ENCODE assay signal across 8 mouse cellular contexts in genomic region chrX:137049425-137050225, GRCm38 (mm10). TPM values are rescaled to one million over a fixed set of nuclear protein-coding genes. Genes with fewer than 3 reads are reported as not detected.
A peak's percentile ranks its signal among the peaks of the same experiment; 100 is the strongest.
DNase-seq lines count a peak whose midpoint lies in the region; ATAC-seq and TF ChIP-seq lines count a peak whose summit lies in the region.

Fam199x (plus strand) TSS chrX:137049594.

- peak; percentile 50 for DNase-seq in c-Kit-positive CD71-positive TER-119-positive erythroid progenitor cells, embryonic 14.5 days (ENCODE audit: low spot score)
- peak; percentile 49 for DNase-seq in heart, postnatal 0 days (ENCODE audit: low spot score)
- DNase-seq in kidney, postnatal 4 days: peak; percentile 80 to 87
- DNase-seq in lung, embryonic 14.5 days: peak; percentile 85
- peak; percentile 34 to 56 for DNase-seq in thymus, adult 18-20 months

- TF ChIP-seq EP300 in ES-Bruce4 (IDR thresholded peaks at IDR 0.05; ENCODE audit: insufficient read depth, low read depth, low read length): no peak
- no peak for TF ChIP-seq EP300 in heart, postnatal 0 days (IDR thresholded peaks at IDR 0.05; ENCODE audit: low read depth)

- H3K36me3 ChIP-seq in ES-Bruce4 (ENCODE audit: control insufficient read depth, insufficient read depth, low read length, poor library complexity, severe bottlenecking): no peaks in the 10 kb centered on the region
- H3K36me3 ChIP-seq in forebrain, embryonic 12.5 days (replicated peaks): no peaks in the 10 kb centered on the region
- H3K36me3 ChIP-seq in heart, postnatal 0 days (replicated peaks; ENCODE audit: control insufficient read depth, insufficient read depth, low read length): no peaks in the 10 kb centered on the region
- H3K36me3 ChIP-seq in lung, embryonic 14.5 days (ENCODE audit: insufficient read depth): no peaks in the 10 kb centered on the region

- H3K4me1 ChIP-seq in ES-Bruce4 (ENCODE audit: control insufficient read depth, insufficient read depth, low read length): no peaks in the 10 kb centered on the region
- H3K4me1 ChIP-seq in forebrain, embryonic 12.5 days: peaks cover 3% of the 10 kb centered on the region
- peaks cover 3% of the 10 kb centered on the region; the same call in 1 of the 2 replicates for H3K4me1 ChIP-seq in heart, postnatal 0 days (ENCODE audit: control insufficient read depth, insufficient read depth)
- H3K4me1 ChIP-seq in lung, embryonic 14.5 days (ENCODE audit: insufficient read depth): no peaks in the 10 kb centered on the region

- no peak within 1 kb of the TSS for H3K27ac ChIP-seq in ES-Bruce4 (ENCODE audit: insufficient read depth, low read length)
- H3K27ac ChIP-seq in forebrain, embryonic 12.5 days: 0 out of 2 replicates have a peak within 1 kb of the TSS, but pooled peaks have one; percentile 31
- H3K27ac ChIP-seq in heart, postnatal 0 days (ENCODE audit: low read depth): 0 out of 2 replicates have a peak within 1 kb of the TSS, but pooled peaks have one; percentile 7
- H3K27ac ChIP-seq in lung, embryonic 14.5 days (ENCODE audit: low read depth): 0 out of 2 replicates have a peak within 1 kb of the TSS, but pooled peaks have one; percentile 8

- peak; percentile 96 for ATAC-seq in forebrain, embryonic 12.5 days (ENCODE audit: low FRiP score)
- ATAC-seq in heart, postnatal 0 days (ENCODE audit: insufficient read depth, low read depth): peak; percentile 94
- ATAC-seq in lung, embryonic 14.5 days (ENCODE audit: insufficient read depth): peak; percentile 98
- ATAC-seq in neutrophil, adult 5-6 weeks (ENCODE audit: extremely low read depth, insufficient number of reproducible peaks, low FRiP score, poor library complexity, severe bottlenecking): peak; percentile 100

- TF ChIP-seq POLR2A in ES-Bruce4 (IDR thresholded peaks at IDR 0.05; ENCODE audit: insufficient read depth, low read length): no peak

- 27% methylated on average over 34 of the region's 62 CpGs for WGBS in forebrain, embryonic 12.5 days
- WGBS in heart, postnatal 0 days: 15% methylated on average over 46 of the region's 62 CpGs
- WGBS in lung, embryonic 14.5 days: 8% methylated on average over 24 of the region's 62 CpGs

- peak within 1 kb of the TSS; percentile 62 for H3K4me2 ChIP-seq in forebrain, embryonic 12.5 days
- H3K4me2 ChIP-seq in heart, postnatal 0 days (ENCODE audit: low read depth, low read length): peak within 1 kb of the TSS; percentile 87
- H3K4me2 ChIP-seq in lung, embryonic 14.5 days: peak within 1 kb of the TSS; percentile 62

- peak within 1 kb of the TSS; percentile 67 for H3K9ac ChIP-seq in ES-Bruce4 (ENCODE audit: low read depth, poor library complexity, severe bottlenecking)
- H3K9ac ChIP-seq in forebrain, embryonic 12.5 days: peak within 1 kb of the TSS; percentile 63
- peak within 1 kb of the TSS; percentile 64 for H3K9ac ChIP-seq in heart, postnatal 0 days (replicated peaks; ENCODE audit: low read depth, low read length)
- H3K9ac ChIP-seq in lung, embryonic 14.5 days: peak within 1 kb of the TSS; percentile 66

- no peak for TF ChIP-seq CTCF in ES-Bruce4 (IDR thresholded peaks at IDR 0.05; ENCODE audit: low read depth, low read length)
- peak; percentile 46 for TF ChIP-seq CTCF in heart, postnatal 0 days (IDR thresholded peaks at IDR 0.05; ENCODE audit: low read depth)
- TF ChIP-seq CTCF in lung, embryonic 14.5 days (IDR thresholded peaks at IDR 0.05; ENCODE audit: low read depth): peak; percentile 61

- no peaks in the 10 kb centered on the region for H3K27me3 ChIP-seq in ES-Bruce4 (ENCODE audit: control insufficient read depth, insufficient read depth, low read length, poor library complexity, severe bottlenecking)
- 0 out of 2 replicates have a peak, but pooled peaks cover 3% of the 10 kb centered on the region for H3K27me3 ChIP-seq in forebrain, embryonic 12.5 days
- no peaks in the 10 kb centered on the region for H3K27me3 ChIP-seq in heart, postnatal 0 days (ENCODE audit: control insufficient read depth, insufficient read depth, low read length)
- no peaks in the 10 kb centered on the region for H3K27me3 ChIP-seq in lung, embryonic 14.5 days (ENCODE audit: insufficient read depth, low read length)

- peak within 1 kb of the TSS; percentile 59 for H3K4me3 ChIP-seq in ES-Bruce4 (ENCODE audit: low read depth, low read length)
- H3K4me3 ChIP-seq in forebrain, embryonic 12.5 days (replicated peaks): peak within 1 kb of the TSS; percentile 63
- H3K4me3 ChIP-seq in heart, postnatal 0 days (ENCODE audit: low read depth, low read length): peak within 1 kb of the TSS; percentile 81
- H3K4me3 ChIP-seq in lung, embryonic 14.5 days (ENCODE audit: low read depth, low read length): peak within 1 kb of the TSS; percentile 58

- no peaks in the 10 kb centered on the region for H3K9me3 ChIP-seq in ES-Bruce4 (replicated peaks; ENCODE audit: control insufficient read depth, insufficient read depth, low read length, poor library complexity, severe bottlenecking)
- H3K9me3 ChIP-seq in forebrain, embryonic 12.5 days: no peaks in the 10 kb centered on the region
- H3K9me3 ChIP-seq in heart, postnatal 0 days (replicated peaks; ENCODE audit: control insufficient read depth, low read length): no peaks in the 10 kb centered on the region
- no peaks in the 10 kb centered on the region for H3K9me3 ChIP-seq in lung, embryonic 14.5 days (ENCODE audit: low read depth, low read length)

RNA-seq across cellular contexts. Expression of gene Fam199x, which starts in this region (rescaled TPM):
- polyA plus RNA-seq in ES-Bruce4 (2011; ENCODE audit: insufficient read depth, insufficient read length, low read depth, missing spikeins): 12.2 and 12.9 TPM in 2 replicates
- 14.2 and 15.3 TPM in 2 replicates for polyA plus RNA-seq in forebrain, embryonic 12.5 days (2016; fragmentation: Nextera tagmentation; extraction: Ambion mirVana)
- total RNA-seq in heart, postnatal 0 days (2014; rRNA removed; ENCODE audit: low replicate concordance): 3.3 and 5.9 TPM in 2 replicates
- 2.2 and 2.4 TPM in 2 replicates for polyA plus RNA-seq in heart, postnatal 0 days (2015; fragmentation: Nextera tagmentation; extraction: Ambion mirVana)
- polyA plus RNA-seq in lung, embryonic 14.5 days (2014; fragmentation: Nextera tagmentation; extraction: Ambion mirVana): 14.3 and 14.9 TPM in 2 replicates
- 12.6 and 13.1 TPM in 2 replicates for total RNA-seq in neutrophil, adult 5-6 weeks (2017)
